Mouse (Mus musculus): ENCODE measurements at regions not wholly inside any gene's neighbourhood (a gene's known extent, or its start where the extent isn't known, plus 50 kb on each side); places are given as distances from the start of the nearest gene placed in this dataset.

DNA sequence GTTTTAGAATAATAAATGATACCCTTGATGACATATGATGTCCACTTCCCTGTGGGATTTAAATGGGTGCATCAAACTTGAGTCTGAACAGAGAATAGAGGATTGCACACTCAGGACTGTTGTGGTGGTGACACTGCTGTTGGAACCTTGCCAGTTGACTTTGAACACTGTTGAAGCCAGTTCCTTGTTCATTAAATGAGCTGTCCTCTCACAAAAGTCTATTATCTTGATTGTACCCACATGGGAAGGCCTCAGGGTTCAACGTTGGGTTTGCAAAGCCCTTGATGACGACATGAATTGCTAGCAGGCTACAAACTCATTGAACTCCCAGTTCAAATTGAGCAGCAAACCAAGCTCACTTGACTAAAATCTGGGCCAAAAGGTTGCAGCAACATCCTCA lies 237.3 kb upstream of the Atp2b1 start:
- ATAC-seq (ENCODE audit: extremely low read depth, insufficient number of reproducible peaks, low FRiP score, poor library complexity, severe bottlenecking), result no peak
- TF ChIP-seq CTCF (IDR thresholded peaks at IDR 0.05; ENCODE audit: low read depth, low read length), result no peak
- TF ChIP-seq GATA1 (IDR thresholded peaks at IDR 0.05; ENCODE audit: borderline replicate concordance, low read length), result no peak
- TF ChIP-seq GATA2 (IDR thresholded peaks at IDR 0.05; ENCODE audit: borderline replicate concordance, low read depth, low read length), result no peak
- no peak for TF ChIP-seq POLR2AphosphoS5 (IDR thresholded peaks at IDR 0.05; ENCODE audit: insufficient replicate concordance, low read depth, low read length)
- TF ChIP-seq TAL1 (conservative IDR thresholded peaks at IDR 0.05; ENCODE audit: low read depth, low read length), result no peak
- no peaks in the 10 kb centered on the region for H3K9me3 ChIP-seq (replicated peaks)
- H3K4me3 ChIP-seq (ENCODE audit: low read depth, low read length), result no peak overlapping the region
- H3K27me3 ChIP-seq (ENCODE audit: insufficient read depth, low read length), result no peaks in the 10 kb centered on the region
- DNase-seq (ENCODE audit: low spot score), result no peak
- H3K4me1 ChIP-seq (ENCODE audit: insufficient read depth, low read depth, low read length), result no peaks in the 10 kb centered on the region
- H3K36me3 ChIP-seq (replicated peaks), result no peaks in the 10 kb centered on the region

DNA sequence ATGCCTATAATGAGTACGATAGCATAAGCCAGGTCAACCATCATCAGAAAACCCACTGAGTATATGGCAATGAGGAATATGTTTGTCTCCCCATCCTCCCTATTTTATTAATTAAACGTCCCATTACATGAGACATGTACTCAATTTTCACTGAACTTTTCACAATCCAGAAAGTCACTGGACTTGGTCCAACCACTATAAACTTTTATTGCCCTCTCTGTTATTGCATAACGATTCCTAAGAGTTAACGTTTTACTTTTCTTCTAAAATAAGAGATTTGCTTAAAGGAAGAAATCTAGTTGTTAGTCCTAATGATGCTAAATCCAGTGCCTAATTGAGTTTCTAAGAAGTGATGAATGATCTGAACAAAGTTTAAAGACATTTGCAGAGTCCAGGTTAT lies 236.0 kb upstream of the Atp2b1 start:
- ATAC-seq (ENCODE audit: extremely low read depth, insufficient number of reproducible peaks, low FRiP score, poor library complexity, severe bottlenecking) (no peak), DNase-seq (ENCODE audit: low spot score) (no peak)
- Histone ChIP-seq H3K27me3 (ENCODE audit: insufficient read depth, low read length) (no peaks in the 10 kb centered on the region), H3K9me3 (replicated peaks) (no peaks in the 10 kb centered on the region), H3K4me3 (ENCODE audit: low read depth, low read length) (no peak overlapping the region), H3K4me1 (ENCODE audit: insufficient read depth, low read depth, low read length) (no peaks in the 10 kb centered on the region), H3K36me3 (replicated peaks) (no peaks in the 10 kb centered on the region)
- no peak for TF ChIP-seq POLR2AphosphoS5 (IDR thresholded peaks at IDR 0.05; ENCODE audit: insufficient replicate concordance, low read depth, low read length)
- TF ChIP-seq GATA2 (IDR thresholded peaks at IDR 0.05; ENCODE audit: borderline replicate concordance, low read depth, low read length), result no peak
- no peak for TF ChIP-seq TAL1 (conservative IDR thresholded peaks at IDR 0.05; ENCODE audit: low read depth, low read length)
- TF ChIP-seq CTCF (IDR thresholded peaks at IDR 0.05; ENCODE audit: low read depth, low read length), result no peak
- TF ChIP-seq GATA1 (IDR thresholded peaks at IDR 0.05; ENCODE audit: borderline replicate concordance, low read length), result no peak

DNA sequence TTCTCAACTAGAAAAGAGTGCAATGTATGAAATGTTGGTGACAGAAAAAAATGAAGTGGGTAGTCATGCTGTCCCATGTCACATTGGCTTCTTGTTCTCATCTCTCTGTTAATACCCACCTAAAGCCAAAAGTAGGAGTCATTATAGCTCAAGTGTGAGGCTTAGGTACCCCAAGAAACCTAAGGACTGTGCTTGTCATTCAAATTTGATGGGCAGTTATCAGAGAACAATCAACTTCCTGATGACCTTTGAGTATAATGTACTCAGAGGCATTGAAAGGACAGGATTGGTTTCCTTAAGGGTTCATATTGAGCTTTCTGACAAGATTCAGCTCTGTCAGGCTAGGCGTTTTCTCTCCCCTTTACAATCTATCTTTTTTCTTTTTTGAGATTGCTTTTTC lies 231.8 kb upstream of the Atp2b1 start:
- Histone ChIP-seq H3K4me3 (ENCODE audit: low read depth, low read length) (no peak overlapping the region), H3K4me1 (ENCODE audit: insufficient read depth, low read depth, low read length) (no peaks in the 10 kb centered on the region), H3K36me3 (replicated peaks) (no peaks in the 10 kb centered on the region), H3K9me3 (replicated peaks) (no peaks in the 10 kb centered on the region), H3K27me3 (ENCODE audit: insufficient read depth, low read length) (no peaks in the 10 kb centered on the region)
- ATAC-seq (ENCODE audit: extremely low read depth, insufficient number of reproducible peaks, low FRiP score, poor library complexity, severe bottlenecking), result no peak
- no peak for TF ChIP-seq GATA2 (IDR thresholded peaks at IDR 0.05; ENCODE audit: borderline replicate concordance, low read depth, low read length)
- no peak for TF ChIP-seq POLR2AphosphoS5 (IDR thresholded peaks at IDR 0.05; ENCODE audit: insufficient replicate concordance, low read depth, low read length)
- TF ChIP-seq TAL1 (conservative IDR thresholded peaks at IDR 0.05; ENCODE audit: low read depth, low read length), result no peak
- TF ChIP-seq CTCF (IDR thresholded peaks at IDR 0.05; ENCODE audit: low read depth, low read length), result no peak
- no peak for TF ChIP-seq GATA1 (IDR thresholded peaks at IDR 0.05; ENCODE audit: borderline replicate concordance, low read length)
- DNase-seq (ENCODE audit: low spot score), result no peak

DNA sequence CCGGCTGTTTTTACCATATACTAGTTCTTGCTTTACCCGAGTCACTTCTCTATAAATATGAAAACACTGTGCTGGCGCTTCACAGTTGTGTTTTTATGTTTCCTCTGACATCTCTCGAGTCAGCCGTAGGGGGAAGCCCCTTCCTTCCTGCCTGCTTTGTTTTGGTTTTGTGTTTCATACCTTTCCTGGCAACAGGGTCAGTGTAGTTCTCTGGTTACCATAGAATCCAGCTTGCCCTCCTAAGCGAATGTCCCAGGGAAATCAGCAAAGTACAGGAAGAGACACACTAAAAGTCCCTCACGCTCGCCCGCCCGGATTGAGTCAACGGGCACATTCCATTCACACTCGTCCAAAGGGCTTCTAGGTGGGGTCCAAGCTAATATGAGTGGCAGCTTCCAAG lies 230.0 kb upstream of the Atp2b1 start:
- H3K9me3 ChIP-seq (replicated peaks), result no peaks in the 10 kb centered on the region
- no peak overlapping the region for H3K4me3 ChIP-seq (ENCODE audit: low read depth, low read length)
- TF ChIP-seq TAL1 (conservative IDR thresholded peaks at IDR 0.05; ENCODE audit: low read depth, low read length), result no peak
- TF ChIP-seq GATA1 (IDR thresholded peaks at IDR 0.05; ENCODE audit: borderline replicate concordance, low read length), result no peak
- TF ChIP-seq GATA2 (IDR thresholded peaks at IDR 0.05; ENCODE audit: borderline replicate concordance, low read depth, low read length), result no peak
- TF ChIP-seq POLR2AphosphoS5 (IDR thresholded peaks at IDR 0.05; ENCODE audit: insufficient replicate concordance, low read depth, low read length), result no peak
- no peak for TF ChIP-seq CTCF (IDR thresholded peaks at IDR 0.05; ENCODE audit: low read depth, low read length)
- no peaks in the 10 kb centered on the region for H3K27me3 ChIP-seq (ENCODE audit: insufficient read depth, low read length)
- no peak for DNase-seq (ENCODE audit: low spot score)
- no peak for ATAC-seq (ENCODE audit: extremely low read depth, insufficient number of reproducible peaks, low FRiP score, poor library complexity, severe bottlenecking)
- no peaks in the 10 kb centered on the region for H3K36me3 ChIP-seq (replicated peaks)
- no peaks in the 10 kb centered on the region; the same call in 1 of the 2 replicates for H3K4me1 ChIP-seq (ENCODE audit: insufficient read depth, low read depth, low read length)

DNA sequence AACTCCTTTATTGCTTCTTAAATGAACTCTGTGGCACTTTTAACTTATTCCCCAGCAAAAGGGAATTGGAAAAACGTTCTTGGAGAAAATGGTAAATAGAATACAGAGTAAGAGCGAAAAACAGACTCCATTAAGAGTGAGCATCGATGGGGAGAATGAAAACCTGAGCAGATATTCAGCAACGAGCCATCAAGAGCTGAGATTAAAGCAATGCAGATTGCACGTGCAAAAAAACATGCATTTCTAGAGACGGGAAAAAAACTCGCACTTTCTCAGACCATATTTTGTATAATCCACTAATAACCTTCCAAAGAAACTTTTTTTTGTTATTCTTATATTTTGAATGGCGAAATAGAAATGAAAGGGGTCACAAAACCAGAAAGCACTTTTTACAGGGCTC lies 229.5 kb upstream of the Atp2b1 start:
- DNase-seq (ENCODE audit: low spot score) (no peak), ATAC-seq (ENCODE audit: extremely low read depth, insufficient number of reproducible peaks, low FRiP score, poor library complexity, severe bottlenecking) (no peak)
- no peaks in the 10 kb centered on the region for H3K27me3 ChIP-seq (ENCODE audit: insufficient read depth, low read length)
- no peaks in the 10 kb centered on the region; the same call in 1 of the 2 replicates for H3K4me1 ChIP-seq (ENCODE audit: insufficient read depth, low read depth, low read length)
- no peak overlapping the region for H3K4me3 ChIP-seq (ENCODE audit: low read depth, low read length)
- no peaks in the 10 kb centered on the region for H3K36me3 ChIP-seq (replicated peaks)
- TF ChIP-seq CTCF (IDR thresholded peaks at IDR 0.05; ENCODE audit: low read depth, low read length) (no peak), POLR2AphosphoS5 (IDR thresholded peaks at IDR 0.05; ENCODE audit: insufficient replicate concordance, low read depth, low read length) (no peak), GATA1 (IDR thresholded peaks at IDR 0.05; ENCODE audit: borderline replicate concordance, low read length) (no peak), TAL1 (conservative IDR thresholded peaks at IDR 0.05; ENCODE audit: low read depth, low read length) (no peak)
- no peaks in the 10 kb centered on the region for H3K9me3 ChIP-seq (replicated peaks)

DNA sequence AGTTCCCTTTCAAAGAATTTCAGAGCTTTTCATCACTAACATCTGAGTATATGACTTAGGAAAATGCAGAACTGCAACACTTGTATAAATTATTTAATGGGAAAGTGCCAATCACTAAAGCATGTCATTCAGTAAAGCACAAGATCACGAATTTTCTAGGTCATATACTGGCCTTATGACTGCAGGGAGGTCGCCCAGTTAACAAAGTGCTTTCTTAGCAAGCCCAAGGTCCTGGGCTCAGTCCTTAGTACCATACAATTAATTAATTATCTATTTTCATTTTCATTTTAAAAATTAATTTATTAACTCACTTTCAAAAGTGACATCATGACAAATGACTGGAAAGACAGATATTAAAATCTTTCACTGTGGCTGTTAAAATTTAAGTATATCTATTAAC lies 228.5 kb upstream of the Atp2b1 start:
- no peak for TF ChIP-seq POLR2AphosphoS5 (IDR thresholded peaks at IDR 0.05; ENCODE audit: insufficient replicate concordance, low read depth, low read length)
- no peak for TF ChIP-seq GATA1 (IDR thresholded peaks at IDR 0.05; ENCODE audit: borderline replicate concordance, low read length)
- no peak for TF ChIP-seq TAL1 (conservative IDR thresholded peaks at IDR 0.05; ENCODE audit: low read depth, low read length)
- no peak for TF ChIP-seq CTCF (IDR thresholded peaks at IDR 0.05; ENCODE audit: low read depth, low read length)
- no peak for TF ChIP-seq GATA2 (IDR thresholded peaks at IDR 0.05; ENCODE audit: borderline replicate concordance, low read depth, low read length)
- Histone ChIP-seq H3K36me3 (replicated peaks) (no peaks in the 10 kb centered on the region), H3K4me3 (ENCODE audit: low read depth, low read length) (no peak overlapping the region), H3K27me3 (ENCODE audit: insufficient read depth, low read length) (no peaks in the 10 kb centered on the region), H3K4me1 (ENCODE audit: insufficient read depth, low read depth, low read length) (no peaks in the 10 kb centered on the region; the same call in 1 of the 2 replicates), H3K9me3 (replicated peaks) (no peaks in the 10 kb centered on the region)
- ATAC-seq (ENCODE audit: extremely low read depth, insufficient number of reproducible peaks, low FRiP score, poor library complexity, severe bottlenecking) (no peak), DNase-seq (ENCODE audit: low spot score) (no peak)
